Mouse (Mus musculus): ENCODE measurements around the gene Tgfbrap1. TPM values are rescaled to one million over a fixed set of nuclear protein-coding genes. Genes with fewer than 3 reads are reported as not detected.
A peak's percentile ranks its signal among the peaks of the same experiment; 100 is the strongest.
"Not testable (repeated sequence)": the region's sequence is repeated elsewhere in the genome, so short reads cannot be mapped to it uniquely, and the experiment has no call there.

Tgfbrap1 gene
- 31.9 and 35.9 TPM in 2 replicates for total RNA-seq (2021)
- long read RNA-seq, full-length matches to known transcripts: 7 of 12 reads
- long read RNA-seq, partial matches to known transcripts: 2 of 12 reads
- long read RNA-seq, other reads (novel, unspliced or antisense): 3 of 12 reads

GRCm38 (mm10) chr1:43098031-43098984, at the start of gene Tgfbrap1, which contains the start of gene AI597479:
TSS of gene Tgfbrap1 (minus strand) at chr1:43098637.
TSS of gene AI597479 (plus strand) at chr1:43098710.
- peak; percentile 91 for DNase-seq

- DNase-seq: no peak
These were observed 49.0 kb upstream of the Tgfbrap1 start for GRCm38 (mm10) chr1:43147474-43147873.

GRCm38 (mm10) chr1:43145388-43145787, 47.0 kb upstream of the Tgfbrap1 start:
- no peak for DNase-seq

- no peak for DNase-seq
These were observed 46.0 kb upstream of the Tgfbrap1 start for GRCm38 (mm10) chr1:43144338-43144906.

- DNase-seq: no peak
These were observed 45.4 kb upstream of the Tgfbrap1 start for GRCm38 (mm10) chr1:43143791-43144190.

GRCm38 (mm10) chr1:43143284-43143683, 44.8 kb upstream of the Tgfbrap1 start:
- peak; percentile 12 for DNase-seq

- no peak for DNase-seq
These were observed 44.4 kb upstream of the Tgfbrap1 start for GRCm38 (mm10) chr1:43142849-43143248.

- peak; percentile 19 for DNase-seq
These were observed 43.1 kb upstream of the Tgfbrap1 start for GRCm38 (mm10) chr1:43141555-43141961.

- peak; percentile 79 for DNase-seq
These were observed 41.3 kb upstream of the Tgfbrap1 start for GRCm38 (mm10) chr1:43139587-43140266.

GRCm38 (mm10) chr1:43138268-43138812, 39.9 kb upstream of the Tgfbrap1 start:
- DNase-seq: no peak

- no peak for DNase-seq
These were observed 38.9 kb upstream of the Tgfbrap1 start for GRCm38 (mm10) chr1:43137334-43137733.

GRCm38 (mm10) chr1:43136488-43137029, 38.1 kb upstream of the Tgfbrap1 start:
- DNase-seq: not testable (repeated sequence)

GRCm38 (mm10) chr1:43131591-43131990, 33.2 kb upstream of the Tgfbrap1 start:
- no peak for DNase-seq

GRCm38 (mm10) chr1:43130219-43130981, 32.0 kb upstream of the Tgfbrap1 start:
- no peak for DNase-seq

GRCm38 (mm10) chr1:43127820-43128610, 29.6 kb upstream of the Tgfbrap1 start:
- no peak for DNase-seq

- DNase-seq: no peak
These were observed 28.8 kb upstream of the Tgfbrap1 start for GRCm38 (mm10) chr1:43127196-43127595.

- DNase-seq: no peak
These were observed 26.3 kb upstream of the Tgfbrap1 start for GRCm38 (mm10) chr1:43124726-43125125.

GRCm38 (mm10) chr1:43122616-43123015, 24.2 kb upstream of the Tgfbrap1 start:
- no peak for DNase-seq

GRCm38 (mm10) chr1:43120950-43121349, 22.5 kb upstream of the Tgfbrap1 start:
- no peak for DNase-seq

- DNase-seq: no peak
These were observed 19.0 kb upstream of the Tgfbrap1 start for GRCm38 (mm10) chr1:43117435-43117834.

Measured in adrenal gland, postnatal 25 days (tissue).